Comparison of ENCODE assay signal across 25 mouse cellular contexts in the genomic region with DNA sequence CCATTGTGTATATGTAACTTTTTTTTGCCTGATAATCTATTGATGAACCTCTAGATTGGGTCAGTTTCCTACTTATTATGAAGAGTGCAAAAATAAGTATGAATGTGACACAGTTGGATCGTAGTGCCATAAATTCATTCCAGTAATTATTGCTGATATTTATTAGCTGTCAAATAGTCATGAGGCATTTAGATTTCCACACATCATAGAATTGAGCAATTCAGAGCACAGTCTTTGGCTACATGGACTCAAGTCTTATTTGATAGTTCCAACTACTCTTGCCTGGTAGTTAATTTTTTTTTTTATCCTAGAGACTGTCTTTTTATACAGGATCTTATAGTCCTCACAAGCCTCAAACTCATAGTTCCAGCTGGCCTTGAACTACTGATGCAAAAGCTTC.
"Had no signal": no experiment of that assay in that cellular context is flagged by ENCODE, and none has a peak within 500 bp of the region (broad histone marks: within the 10 kb centered on the region; RNA-seq: fewer than 3 reads in every experiment).

No protein-coding gene starts in this region.

- H3K4me3 ChIP-seq: heart, adult 2 months; heart, embryonic 13.5 days; heart, embryonic 15.5 days; hindbrain, embryonic 13.5 days; hindbrain, embryonic 15.5 days; kidney, embryonic 15.5 days; limb, embryonic 13.5 days; limb, embryonic 15.5 days had no signal

- H3K9me3 ChIP-seq: heart, embryonic 13.5 days; heart, embryonic 15.5 days; hindbrain, embryonic 13.5 days; hindbrain, embryonic 15.5 days; kidney, embryonic 15.5 days; limb, embryonic 13.5 days; limb, embryonic 15.5 days had no signal

- H3K4me2 ChIP-seq: heart, embryonic 11.5 days; heart, embryonic 13.5 days; heart, embryonic 15.5 days; hindbrain, embryonic 13.5 days; hindbrain, embryonic 15.5 days; kidney, embryonic 15.5 days; limb, embryonic 13.5 days; limb, embryonic 15.5 days had no signal

- H3K36me3 ChIP-seq: heart, embryonic 13.5 days; heart, embryonic 15.5 days; hindbrain, embryonic 13.5 days; hindbrain, embryonic 15.5 days; kidney, embryonic 15.5 days; limb, embryonic 13.5 days; limb, embryonic 15.5 days had no signal

- H3K27ac ChIP-seq: heart, adult 2 months; heart, embryonic 13.5 days; heart, embryonic 15.5 days; hindbrain, embryonic 13.5 days; hindbrain, embryonic 15.5 days; hindbrain, postnatal 0 days; kidney, embryonic 15.5 days; kidney, postnatal 0 days; limb, embryonic 13.5 days; limb, embryonic 15.5 days had no signal

- H3K27me3 ChIP-seq: heart, embryonic 13.5 days; heart, embryonic 15.5 days; hindbrain, embryonic 13.5 days; hindbrain, embryonic 15.5 days; kidney, embryonic 15.5 days; limb, embryonic 13.5 days; limb, embryonic 15.5 days had no signal

- DNase-seq: gastrocnemius, postnatal 14 days; gastrocnemius, postnatal 36 days; heart, adult 11 months; heart, adult 2 months; heart, postnatal 14 days; heart, postnatal 36 days; kidney, adult 11 months; kidney, adult 2 months; kidney, adult 9 months; kidney, postnatal 14 days; kidney, postnatal 36 days; layer of hippocampus, adult 9-11 months; layer of hippocampus, postnatal 36 days; left cerebral cortex, postnatal 4 days had no signal

- ATAC-seq: hindbrain, postnatal 0 days; intestine, embryonic 16.5 days had no signal

- H3K9ac ChIP-seq: heart, embryonic 13.5 days; heart, embryonic 15.5 days; hindbrain, embryonic 13.5 days; hindbrain, embryonic 15.5 days; kidney, embryonic 15.5 days; limb, embryonic 13.5 days; limb, embryonic 15.5 days had no signal

- H3K4me1 ChIP-seq: heart, embryonic 15.5 days; hindbrain, embryonic 13.5 days; hindbrain, embryonic 15.5 days; limb, embryonic 15.5 days had no signal
